Mouse (Mus musculus): Measurements from ENCODE around the gene Cdk12. TPM values are rescaled to one million over a fixed set of nuclear protein-coding genes. Genes with fewer than 3 reads are reported as not detected.

Cdk12 gene
- polyA plus RNA-seq, 1 experiment from 2014 or later: 13.5 TPM

Small RNA genes lying within 50 kb of the gene (microRNA-seq; reads per million reads assigned to microRNA genes)
- gene Gm27399 (not detected), gene Mir5119 (not detected)

Other genes starting within 250 kb of the Cdk12 start
- 0.24 and 0.68 TPM in 2 replicates for gene Plxdc1, start 216.6 kb upstream of the Cdk12 start, polyA plus RNA-seq (2016; fragmentation: Nextera tagmentation; extraction: Ambion mirVana)
- 6.8 and 8.6 TPM in 2 replicates for gene Arl5c, start 206.9 kb upstream of the Cdk12 start, polyA plus RNA-seq (2016; fragmentation: Nextera tagmentation; extraction: Ambion mirVana)
- 38.2 and 40.9 TPM in 2 replicates for gene Cacnb1, start 180.0 kb upstream of the Cdk12 start, polyA plus RNA-seq (2016; fragmentation: Nextera tagmentation; extraction: Ambion mirVana)
- 709 and 737 TPM in 2 replicates for gene Rpl19, start 176.3 kb upstream of the Cdk12 start, polyA plus RNA-seq (2016; fragmentation: Nextera tagmentation; extraction: Ambion mirVana)
- gene Stac2, start 149.6 kb upstream of the Cdk12 start, polyA plus RNA-seq (2016; fragmentation: Nextera tagmentation; extraction: Ambion mirVana): 10.2 and 11.2 TPM in 2 replicates
- 33.1 and 40.7 TPM in 2 replicates for gene Fbxl20, start 52.7 kb upstream of the Cdk12 start, polyA plus RNA-seq (2016; fragmentation: Nextera tagmentation; extraction: Ambion mirVana)
- 62.9 and 74.0 TPM in 2 replicates for gene Med1, start 9.8 kb upstream of the Cdk12 start, polyA plus RNA-seq (2016; fragmentation: Nextera tagmentation; extraction: Ambion mirVana)
- gene Neurod2, start 126.6 kb downstream of the Cdk12 start, polyA plus RNA-seq (2016; fragmentation: Nextera tagmentation; extraction: Ambion mirVana): 10.0 and 11.2 TPM in 2 replicates
- gene Ppp1r1b, start 145.3 kb downstream of the Cdk12 start, polyA plus RNA-seq (2016; fragmentation: Nextera tagmentation; extraction: Ambion mirVana): 0.13 and 0.40 TPM in 2 replicates
- 45.7 and 47.4 TPM in 2 replicates for gene Stard3, start 155.3 kb downstream of the Cdk12 start, polyA plus RNA-seq (2016; fragmentation: Nextera tagmentation; extraction: Ambion mirVana)
- 2.7 and 2.9 TPM in 2 replicates for gene Tcap, start 180.8 kb downstream of the Cdk12 start, polyA plus RNA-seq (2016; fragmentation: Nextera tagmentation; extraction: Ambion mirVana)
- gene Pnmt, start 183.4 kb downstream of the Cdk12 start, polyA plus RNA-seq (2016; fragmentation: Nextera tagmentation; extraction: Ambion mirVana): 0.49 and 1.2 TPM in 2 replicates
- 9.0 and 9.5 TPM in 2 replicates for gene Pgap3, start 197.4 kb downstream of the Cdk12 start, polyA plus RNA-seq (2016; fragmentation: Nextera tagmentation; extraction: Ambion mirVana)
- 16.4 and 17.5 TPM in 2 replicates for gene Erbb2, start 209.4 kb downstream of the Cdk12 start, polyA plus RNA-seq (2016; fragmentation: Nextera tagmentation; extraction: Ambion mirVana)
- 192 and 196 TPM in 2 replicates for gene Mien1, start 235.9 kb downstream of the Cdk12 start, polyA plus RNA-seq (2016; fragmentation: Nextera tagmentation; extraction: Ambion mirVana)
- gene Grb7, start 243.3 kb downstream of the Cdk12 start, polyA plus RNA-seq (2016; fragmentation: Nextera tagmentation; extraction: Ambion mirVana): 0.66 and 0.99 TPM in 2 replicates